Mouse (Mus musculus) cerebellum, adult 11-12 months (tissue): Measurements from ENCODE around the gene Gas2.

Experiments used
- DNase-seq: peaks from one replicate; pipeline ENCODE4 v3.0.0; 2022

The Gas2 gene

DNA sequence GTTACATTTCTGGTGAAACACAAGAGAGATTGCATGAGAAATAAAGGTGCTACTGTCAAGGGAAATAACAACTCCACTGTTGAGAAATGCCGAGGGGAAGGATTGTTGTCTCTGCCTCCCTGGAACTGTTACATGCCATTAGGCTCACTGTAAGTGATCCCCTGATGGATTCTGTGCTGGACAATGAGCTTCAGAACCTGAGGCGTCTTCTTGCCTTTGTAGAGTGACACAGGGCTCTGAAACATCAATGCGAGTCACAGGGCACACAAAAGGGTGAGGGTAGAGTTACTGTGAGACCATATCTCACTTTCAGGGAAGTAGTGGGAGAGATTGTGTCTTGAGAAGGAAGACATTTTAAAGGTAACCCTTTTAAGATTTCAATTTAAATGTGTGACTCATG, 23.5 kb downstream of the Gas2 start:
- no peak for DNase-seq

DNA sequence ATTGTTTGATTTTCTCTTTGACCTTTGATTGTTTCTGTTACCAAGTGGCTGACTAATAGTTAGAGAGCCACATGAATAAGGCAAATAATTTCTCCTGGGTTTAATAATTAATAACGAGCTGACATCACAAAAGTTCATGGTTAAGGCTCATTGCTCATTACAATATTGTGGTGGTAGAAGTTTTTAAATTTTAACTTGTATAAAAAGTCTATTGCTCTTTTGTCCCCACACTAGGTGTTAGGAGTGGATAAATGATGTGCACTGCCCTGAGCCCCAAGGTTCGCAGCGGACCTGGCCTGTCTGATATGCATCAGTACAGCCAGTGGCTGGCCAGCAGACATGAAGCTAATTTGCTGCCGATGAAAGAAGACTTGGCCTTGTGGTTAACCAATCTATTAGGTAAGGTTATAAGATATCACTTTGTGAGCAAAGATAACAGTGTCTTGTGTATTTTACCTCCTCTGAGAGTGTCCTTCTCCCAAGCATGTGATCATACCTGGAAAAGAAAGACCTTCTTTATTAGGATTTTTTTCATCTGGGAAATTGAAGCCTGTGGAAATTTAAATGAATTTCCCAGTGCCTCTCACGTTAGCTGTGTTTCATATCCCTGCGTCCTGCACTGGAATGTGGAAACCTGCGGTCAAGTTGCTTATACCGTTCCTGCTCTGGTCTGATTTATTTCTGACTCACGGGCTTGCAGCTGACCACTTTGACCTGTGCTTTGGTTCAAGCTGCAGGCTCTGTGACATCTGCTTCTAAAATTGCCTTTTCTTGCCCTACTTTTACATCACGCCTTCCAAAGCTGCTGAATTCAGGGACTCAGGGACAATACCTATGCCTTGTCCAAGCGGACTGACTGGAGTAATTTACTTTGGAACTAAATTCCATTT, 26.1 kb downstream of the Gas2 start:
- no peak for DNase-seq

DNA sequence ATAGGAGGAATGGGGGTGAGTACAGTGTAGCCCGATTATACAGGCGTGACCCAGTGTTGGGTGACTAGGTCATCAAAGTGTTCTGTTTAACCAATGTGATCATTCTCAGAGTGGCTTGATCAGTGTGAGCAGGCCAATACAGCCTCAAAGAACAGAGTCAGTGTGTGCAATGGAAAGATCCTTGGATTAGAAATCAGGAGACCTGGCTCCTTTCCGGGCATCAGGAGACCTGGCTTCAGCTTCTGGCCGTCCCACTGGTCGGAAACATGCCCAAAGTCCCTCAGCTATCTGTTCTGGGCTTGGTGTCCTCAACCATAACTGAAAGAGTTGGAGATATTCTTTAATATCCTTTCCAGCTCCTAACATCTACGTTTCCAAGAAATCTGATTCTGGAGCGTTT, 27.8 kb downstream of the Gas2 start:
- DNase-seq: no peak

DNA sequence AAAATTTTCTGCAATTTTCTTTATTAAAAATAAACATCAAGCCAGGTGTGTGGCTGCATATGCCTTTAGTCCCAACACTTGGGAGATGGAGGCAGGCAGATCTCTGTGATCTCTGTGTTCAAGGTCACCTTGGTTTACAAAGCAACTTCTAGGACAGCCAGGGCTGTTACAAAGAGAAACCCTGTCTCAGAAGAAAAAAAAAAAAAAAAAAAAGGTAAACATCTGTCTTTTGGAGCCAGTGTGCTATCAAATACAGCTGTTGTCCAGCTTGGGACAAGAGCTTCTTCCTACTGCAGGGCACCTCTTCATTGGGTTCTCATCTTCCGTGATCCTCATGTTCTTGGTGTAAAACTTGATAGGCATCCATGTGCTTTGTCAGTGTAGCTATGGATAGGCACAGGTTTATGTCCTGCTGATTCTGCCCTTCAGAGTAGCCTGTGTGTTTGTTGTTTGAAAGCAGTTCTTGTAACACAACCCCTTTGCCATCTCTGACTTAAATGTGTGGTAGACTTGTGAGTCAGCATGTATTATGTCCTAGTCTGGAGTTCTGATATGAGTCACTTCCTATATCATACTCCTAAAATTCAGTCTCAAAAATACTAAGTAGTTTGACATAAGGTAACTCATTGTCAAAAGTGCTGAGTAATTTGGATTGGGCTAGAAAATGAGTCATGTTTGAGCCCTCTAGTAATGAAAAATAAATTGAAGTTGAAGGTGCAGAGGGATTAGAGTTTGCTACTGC, 30.6 kb downstream of the Gas2 start:
- no peak for DNase-seq

DNA sequence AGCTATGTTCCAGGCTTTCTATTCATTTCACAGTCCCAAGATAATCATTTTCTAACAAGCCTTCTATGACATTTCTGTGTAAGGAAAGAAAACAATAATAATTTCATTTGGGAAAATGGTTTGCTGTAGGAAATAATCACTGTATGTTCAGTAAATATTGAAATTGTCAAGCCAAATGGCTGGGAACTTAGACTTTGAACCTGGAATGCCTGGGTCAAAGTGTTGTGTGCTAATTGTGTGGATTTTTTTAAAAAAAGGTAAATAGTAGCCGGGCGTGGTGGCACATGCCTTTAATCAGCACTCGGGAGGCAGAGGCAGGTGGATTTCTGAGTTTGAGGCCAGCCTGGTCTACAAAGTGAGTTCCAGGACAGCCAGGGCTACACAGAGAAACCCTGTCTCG, 31.2 kb downstream of the Gas2 start:
- DNase-seq: no peak

DNA sequence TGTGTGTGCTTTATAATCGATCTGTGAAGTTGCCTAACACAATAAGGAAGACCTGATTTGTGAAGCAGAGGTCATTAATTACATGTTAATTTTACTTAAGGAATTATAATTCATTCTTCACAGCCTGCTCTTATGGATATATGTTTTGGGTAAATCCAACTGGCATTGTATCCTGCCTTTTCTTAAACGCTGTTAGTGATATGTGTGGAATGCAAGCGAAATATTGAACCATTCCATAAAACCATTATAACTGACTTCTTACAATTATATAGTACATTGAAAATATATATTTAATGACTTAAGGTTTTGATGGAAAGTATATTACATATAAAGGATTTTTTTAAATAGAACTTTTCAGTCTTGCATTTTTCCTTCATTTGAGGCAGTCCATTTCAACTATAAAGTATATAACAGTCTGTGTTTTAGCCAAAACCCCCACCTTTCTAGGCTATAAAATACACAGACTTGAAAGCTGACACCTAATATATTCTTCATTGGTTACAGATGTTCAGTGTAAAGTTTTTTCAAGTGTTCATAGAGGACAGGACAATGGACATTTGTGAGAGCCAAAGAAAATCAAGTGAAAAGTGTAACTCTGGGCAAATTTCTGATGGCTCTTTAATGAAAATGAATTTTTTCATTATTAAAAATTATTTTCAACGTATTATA, 32.5 kb downstream of the Gas2 start:
- no peak for DNase-seq

DNA sequence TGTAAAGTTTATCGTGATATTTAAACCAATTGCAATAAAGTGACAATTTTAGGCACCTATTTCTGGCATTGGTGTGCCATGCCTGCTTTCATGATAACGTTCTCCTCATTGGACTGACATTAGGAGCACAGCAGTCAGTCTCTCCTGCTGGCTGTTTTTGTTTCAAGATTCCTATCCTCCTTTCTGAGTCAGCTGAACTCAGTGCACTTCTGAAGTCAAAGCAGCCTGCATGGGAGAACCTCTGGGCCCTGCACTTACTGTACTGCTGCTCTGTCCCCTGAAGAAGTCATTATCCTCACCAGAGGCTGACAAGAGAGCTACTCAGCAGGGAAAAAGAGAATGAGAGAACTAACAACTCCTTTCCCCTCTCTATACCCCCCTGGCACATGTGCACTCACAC, 33.1 kb downstream of the Gas2 start:
- no peak for DNase-seq

DNA sequence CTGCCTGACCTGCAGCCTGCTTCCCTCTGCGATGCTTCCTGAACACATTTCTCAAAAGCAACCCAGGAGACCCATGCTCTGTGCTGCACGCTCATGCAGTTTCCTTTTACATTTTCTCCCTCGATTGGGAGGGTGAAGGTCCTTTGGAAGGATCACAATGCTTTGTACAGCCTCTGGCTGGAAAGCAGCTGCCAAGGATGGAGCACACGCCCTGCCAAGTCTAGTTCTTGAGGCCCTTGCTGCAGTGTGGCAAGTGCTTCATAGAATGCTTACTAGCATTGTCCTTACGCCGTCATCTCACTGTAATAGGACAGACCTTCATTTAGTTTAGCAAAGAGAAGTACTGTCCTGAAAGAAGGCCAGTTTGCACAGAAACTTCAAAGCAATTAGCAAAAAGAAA, 37.3 kb downstream of the Gas2 start:
- DNase-seq: no peak

DNA sequence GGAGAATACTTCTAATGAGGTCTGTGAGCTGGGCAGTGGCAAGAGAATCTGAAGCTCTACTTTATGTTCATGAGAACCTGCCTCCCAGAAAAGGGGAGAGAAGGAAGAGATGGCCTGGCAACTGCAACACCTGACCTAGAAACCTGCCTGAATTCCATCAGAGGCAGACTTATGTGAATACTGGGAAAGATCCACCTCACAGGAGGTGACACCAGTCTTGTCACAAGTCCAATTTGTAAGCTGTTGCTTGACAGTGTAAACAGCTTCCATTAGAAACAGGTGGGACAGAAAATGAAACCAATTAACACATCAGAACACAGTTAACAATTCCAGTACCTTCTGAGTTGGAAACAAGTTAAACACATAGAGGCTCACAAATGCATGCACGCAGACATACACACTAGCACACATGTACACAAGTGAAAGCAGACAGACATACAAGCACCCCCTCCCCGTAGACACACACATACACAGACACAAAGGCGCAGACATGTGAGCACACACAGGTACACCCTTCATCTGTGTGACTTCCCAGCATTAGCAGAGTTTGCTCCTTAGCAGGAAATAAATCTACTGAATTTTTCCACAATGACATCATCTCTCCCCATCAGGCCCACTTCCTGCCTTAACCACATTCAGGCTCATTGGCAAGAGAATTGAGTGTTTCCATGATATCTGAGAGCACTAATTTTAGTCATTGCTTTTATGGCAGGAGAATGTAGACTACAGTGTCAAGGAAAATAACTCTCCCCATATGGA, 51.7 kb downstream of the Gas2 start:
- DNase-seq: peak; percentile 20

DNA sequence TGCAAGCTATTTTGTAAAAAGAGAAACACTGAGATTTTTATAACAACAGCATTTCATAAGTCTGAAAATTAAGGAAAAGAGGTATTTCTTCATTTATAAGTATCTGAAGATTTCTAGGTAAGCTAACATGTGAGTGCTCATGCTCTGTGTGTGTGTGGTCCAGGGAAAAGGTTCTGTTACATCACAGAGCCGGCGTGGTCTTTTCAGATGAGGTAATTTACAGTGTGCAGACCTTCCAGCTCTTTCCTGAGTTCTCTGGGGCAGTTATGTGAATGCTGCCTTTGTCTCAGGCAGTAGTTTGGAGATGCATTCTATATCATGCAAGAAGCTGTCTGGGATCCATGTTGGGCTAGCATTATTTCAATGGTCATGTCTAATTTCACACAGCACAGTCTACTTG, 52.3 kb downstream of the Gas2 start:
- DNase-seq: no peak

DNA sequence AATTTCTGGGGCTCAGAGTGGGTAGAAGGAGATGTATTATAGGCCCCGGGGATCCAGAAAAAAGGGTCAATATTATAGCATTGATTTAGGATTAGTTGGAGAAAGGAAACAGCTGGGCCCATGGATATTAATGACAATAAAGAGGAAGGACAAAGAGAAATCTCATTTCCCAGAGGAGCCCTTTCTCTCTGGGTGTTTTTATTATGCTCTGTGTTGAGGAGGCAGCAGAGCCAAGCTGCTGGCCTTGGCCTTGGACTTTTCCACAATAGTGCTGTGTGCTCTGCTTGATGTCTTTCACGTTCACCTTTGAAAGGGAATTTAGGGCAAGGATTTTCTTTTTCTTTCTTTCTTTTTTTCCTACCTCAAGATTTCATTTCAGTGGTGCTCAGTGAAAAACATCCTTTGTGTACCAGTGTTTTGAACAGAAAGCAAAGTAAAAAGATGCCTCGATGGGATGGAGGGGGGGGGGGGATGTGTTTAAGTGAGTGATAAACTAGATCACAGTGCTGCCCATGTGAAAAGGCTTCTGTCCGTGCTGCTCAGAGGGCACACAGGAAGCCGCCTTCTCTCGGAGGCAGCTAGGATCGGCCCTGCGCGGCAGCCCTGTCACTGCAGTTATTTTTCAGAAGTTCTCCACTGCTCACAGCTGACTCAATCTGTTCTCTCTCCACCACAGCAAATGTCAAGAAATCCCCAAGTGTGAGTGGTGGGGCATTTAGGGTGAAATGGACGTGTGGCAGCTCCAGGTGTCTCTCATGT, 67.1 kb downstream of the Gas2 start:
- DNase-seq: no peak

DNA sequence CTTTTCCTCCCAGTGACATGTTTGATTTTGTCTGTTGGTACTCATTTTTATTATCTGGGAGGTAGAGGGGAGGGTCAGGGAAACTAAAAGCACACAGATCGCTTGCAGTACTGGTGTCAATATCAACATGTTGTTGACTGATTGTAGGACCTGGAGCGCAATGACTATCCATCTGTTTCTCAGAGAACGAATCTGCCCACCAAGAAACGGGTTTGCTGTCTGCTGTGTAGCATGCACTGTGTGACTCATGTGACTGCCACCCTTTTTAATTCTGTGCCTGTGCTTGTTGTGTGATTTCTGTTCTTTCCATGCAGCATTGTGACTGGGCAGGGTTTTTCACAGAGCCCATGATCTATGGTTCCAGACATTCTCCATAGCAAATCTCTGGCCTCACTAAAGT, 69.4 kb downstream of the Gas2 start:
- no peak for DNase-seq

DNA sequence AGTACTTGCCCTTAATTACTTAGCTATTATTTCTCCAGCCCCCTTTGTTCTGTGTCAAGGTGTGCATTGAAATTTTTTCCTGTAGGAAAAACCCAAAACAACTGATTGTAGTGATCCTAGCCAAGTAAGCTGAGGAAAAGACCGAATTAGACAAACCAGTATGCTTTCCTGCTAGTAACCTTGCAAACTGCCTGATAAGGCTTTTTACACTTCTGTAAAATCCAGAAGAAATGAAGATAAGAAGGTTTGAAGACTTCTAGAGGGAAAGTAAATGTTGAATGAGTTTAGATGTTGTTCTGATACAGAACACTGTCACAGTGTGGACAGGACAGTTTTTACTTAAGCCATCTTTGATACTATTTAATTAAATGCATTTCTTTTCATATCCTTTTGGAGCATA, 75.5 kb downstream of the Gas2 start:
- DNase-seq: no peak

DNA sequence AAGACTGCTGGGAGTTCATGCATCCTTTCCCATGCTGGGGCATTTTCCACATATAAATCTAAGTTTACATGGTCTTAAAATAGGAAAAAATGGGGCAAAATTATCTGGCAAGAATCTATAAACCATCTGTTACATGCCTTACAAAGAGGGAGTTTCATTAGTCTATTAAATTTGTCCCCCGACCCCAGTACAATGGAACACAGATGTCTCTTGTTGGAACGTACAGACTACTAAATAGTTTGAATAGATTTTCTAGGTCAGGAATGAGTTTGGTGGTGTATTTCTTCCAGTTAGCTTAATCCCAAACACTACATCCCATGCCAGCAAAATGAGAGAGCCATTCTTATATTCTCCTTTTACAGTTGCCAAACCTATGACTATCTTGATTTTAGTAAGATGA, 78.6 kb downstream of the Gas2 start:
- DNase-seq: no peak

DNA sequence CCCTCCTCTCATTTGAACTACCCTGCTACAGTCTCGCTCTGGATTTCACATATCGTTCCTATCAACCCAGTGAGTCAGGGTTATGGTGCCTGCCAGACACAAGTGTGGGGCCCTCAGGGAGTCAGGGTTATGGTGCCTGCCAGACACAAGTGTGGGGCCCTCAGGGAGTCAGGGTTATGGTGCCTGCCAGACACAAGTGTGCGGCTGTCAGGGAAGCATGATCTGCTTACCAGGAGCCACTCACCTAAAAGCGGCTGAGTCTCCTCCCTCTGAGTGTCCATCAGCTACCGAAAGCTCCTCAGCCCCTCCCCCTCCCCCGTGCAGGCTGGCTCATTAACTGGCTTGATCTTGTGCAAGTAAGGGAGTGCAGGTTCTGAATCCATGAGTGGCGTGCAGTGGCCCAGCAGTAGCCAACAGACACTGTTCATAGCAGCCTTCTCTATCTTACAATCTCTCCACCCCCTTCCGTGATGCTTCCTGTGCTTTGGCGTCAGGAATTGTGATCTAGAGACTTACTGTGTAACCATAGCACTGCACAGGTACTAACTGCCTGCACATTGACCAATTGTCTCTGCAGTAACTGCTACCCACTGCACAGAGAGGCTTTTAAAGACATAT, 93.7 kb downstream of the Gas2 start:
- no peak for DNase-seq

DNA sequence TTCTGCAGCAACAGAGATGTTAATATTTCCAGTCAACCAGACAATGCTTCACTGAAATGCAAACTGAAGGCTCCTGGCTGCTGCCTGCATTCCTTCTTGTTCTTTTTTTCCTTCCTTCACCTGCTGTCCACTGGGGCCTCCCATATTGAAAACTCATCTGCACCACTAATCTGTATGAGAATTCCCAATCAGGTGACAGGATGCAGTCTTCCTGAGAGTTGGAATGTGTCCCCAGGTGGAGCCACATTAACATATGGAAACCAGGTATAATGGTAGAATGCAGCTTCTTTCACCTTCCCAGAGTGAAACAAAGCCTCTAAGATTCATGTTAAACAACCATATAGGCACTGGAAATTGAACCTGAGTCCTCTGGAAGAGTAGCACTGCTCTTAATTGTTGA, 96.0 kb downstream of the Gas2 start:
- no peak for DNase-seq

DNA sequence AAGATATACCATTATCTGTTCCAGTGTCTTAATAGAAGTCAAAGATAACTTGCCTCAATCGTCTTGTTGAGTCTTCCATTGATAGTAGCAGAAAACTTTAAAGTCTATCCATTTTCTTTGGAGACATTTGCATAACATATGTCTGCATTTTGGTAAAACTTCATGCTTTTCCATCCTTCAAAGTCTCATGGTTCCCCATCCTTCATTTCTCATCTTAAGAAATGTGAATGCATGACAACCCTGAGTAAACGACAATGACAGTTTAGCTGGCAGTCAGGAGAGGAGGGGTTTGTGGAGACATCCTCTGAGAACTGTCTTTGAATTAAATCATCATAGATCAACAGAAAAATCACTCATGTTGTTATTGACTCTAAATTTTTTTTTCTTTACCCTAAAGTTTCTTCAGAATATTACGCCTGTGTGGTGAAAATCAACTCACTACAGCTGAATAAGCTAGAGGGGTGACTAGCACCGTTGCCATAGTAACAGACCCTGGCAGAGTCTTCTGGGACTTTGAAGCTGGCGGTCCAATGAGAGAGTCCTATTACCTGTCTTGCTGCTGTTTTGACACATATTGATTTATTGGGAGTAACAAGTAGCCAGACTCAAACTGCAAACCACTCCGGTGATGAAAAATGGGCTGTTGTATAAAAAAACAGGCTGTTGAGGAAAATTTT, 99.0 kb downstream of the Gas2 start:
- no peak for DNase-seq

DNA sequence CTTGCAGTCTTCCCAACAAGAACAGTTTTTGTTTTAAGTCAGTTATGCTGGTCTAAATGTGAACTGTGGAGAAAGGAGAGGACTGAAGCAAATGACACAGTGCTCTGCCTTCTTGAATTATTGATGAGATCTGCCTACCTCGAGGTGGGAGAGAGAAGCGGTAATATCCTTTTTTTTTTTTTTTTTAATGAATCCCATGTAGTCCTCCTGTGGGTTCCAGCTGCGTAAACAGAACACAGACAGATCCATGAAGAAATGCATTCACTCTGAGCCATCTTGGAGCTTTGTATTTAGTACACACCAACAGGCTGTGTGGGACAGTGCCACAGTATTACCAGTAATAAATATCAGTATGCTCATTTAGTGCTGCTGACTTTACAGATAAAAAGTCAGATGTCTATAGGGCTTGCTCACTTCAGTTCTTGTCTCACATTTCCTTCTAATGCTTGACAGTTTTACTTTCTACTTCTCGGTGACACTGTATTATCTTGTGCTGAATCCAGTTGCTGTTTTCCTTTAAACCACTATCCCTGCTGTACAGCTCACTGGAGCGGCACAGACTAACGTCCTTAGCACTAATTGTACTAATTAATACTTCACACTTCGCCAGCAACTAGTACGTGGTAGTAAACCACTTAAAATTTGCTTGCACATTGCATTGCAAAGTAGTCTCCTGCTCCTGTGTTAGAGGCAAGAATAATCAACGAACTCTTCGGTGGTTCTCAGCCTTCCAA, 100.6 kb downstream of the Gas2 start:
- no peak for DNase-seq

DNA sequence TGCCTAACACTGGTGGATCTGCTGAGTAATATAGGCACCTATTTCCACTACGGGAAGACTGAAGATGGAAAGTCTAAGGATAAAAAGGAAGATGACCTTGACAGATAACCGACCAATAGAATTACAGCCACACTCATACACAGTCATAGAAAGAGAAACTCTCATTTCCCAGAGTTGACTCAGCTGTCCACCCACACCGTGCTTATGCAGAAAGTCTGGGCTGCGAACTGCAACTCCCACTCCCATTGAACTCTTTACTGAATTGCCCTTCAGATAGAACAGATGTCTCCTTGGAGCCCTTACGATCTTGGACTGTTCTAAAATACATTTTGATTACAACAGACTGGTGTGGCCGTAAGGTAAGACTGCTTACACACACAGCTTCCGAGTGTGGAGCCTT, 102.9 kb downstream of the Gas2 start:
- DNase-seq: no peak

DNA sequence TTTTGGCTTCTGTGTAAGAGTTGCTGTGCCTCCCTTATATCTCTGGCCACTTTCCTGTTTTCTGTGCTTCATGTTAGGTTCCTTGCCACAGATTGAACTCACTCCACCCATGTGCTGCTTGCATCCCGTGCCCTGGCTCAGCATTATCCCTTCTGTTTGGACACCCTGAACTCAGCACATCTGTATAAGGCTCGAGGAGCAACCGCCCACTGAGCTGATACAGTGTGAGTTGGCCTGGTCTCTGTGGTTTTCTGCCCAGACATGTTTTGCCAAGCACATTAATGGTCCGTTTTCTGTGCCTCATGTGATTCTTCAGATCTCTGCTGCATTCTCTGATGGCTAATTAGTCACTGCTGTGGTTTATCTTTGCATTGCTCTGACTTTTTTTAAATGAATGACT, 105.8 kb downstream of the Gas2 start:
- DNase-seq: no peak

DNA sequence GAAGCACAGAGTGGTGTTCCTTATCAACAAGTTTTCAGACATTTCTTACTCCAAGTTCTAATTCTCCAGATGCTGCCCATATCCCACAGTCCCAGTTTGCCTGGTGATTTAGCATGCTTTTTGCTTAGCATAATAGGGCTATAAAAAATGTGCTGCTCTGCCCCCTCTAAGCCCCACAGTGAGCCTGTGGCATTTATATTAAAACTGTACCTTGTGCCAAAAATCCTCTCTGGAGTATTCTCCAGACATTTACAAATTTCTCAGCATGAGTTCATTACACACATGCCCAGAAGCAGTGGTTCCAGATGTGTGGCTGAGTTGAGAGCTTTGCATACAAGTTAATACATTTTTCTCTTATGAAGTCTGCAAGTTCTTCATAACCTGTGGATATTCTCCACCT, 107.6 kb downstream of the Gas2 start:
- DNase-seq: no peak
